Mouse (Mus musculus) stomach, embryonic 14.5 days (tissue): ENCODE results near the gene Kcna5. TPM values are rescaled to one million over a fixed set of nuclear protein-coding genes. Genes with fewer than 3 reads are reported as not detected.

Experiments
- ATAC-seq: fragments of 200-750 bp; cut with Nextera tagmentation; 2 replicates; pipeline ENCODE4 v1.8.0; 2017; ENCODE audit warnings: low read depth, moderate TSS enrichment; ENCODE audit not compliant: insufficient number of reproducible peaks, insufficient read depth, low FRiP score
- H3K27ac ChIP-seq: fragments of 300-500 bp; sonication (generic); 2 replicates; pipeline ENCODE4 v1.5.1; 2014; ENCODE audit warnings: mild to moderate bottlenecking, low read length, moderate library complexity, mixed read lengths
- H3K27me3 ChIP-seq: fragments of 300-500 bp; sonication (generic); 2 replicates; pipeline ENCODE4 v1.6.1; 2014; ENCODE audit warnings: low read length, control low read depth, mixed read lengths; ENCODE audit not compliant: control insufficient read depth, insufficient read depth
- H3K36me3 ChIP-seq: fragments of 300-500 bp; sonication (generic); 2 replicates; pipeline ENCODE4 v1.6.1; 2014; ENCODE audit warnings: mild to moderate bottlenecking, control low read depth, low read length, moderate library complexity, mixed read lengths; ENCODE audit not compliant: control insufficient read depth, insufficient read depth
- H3K4me1 ChIP-seq: fragments of 300-500 bp; sonication (generic); 2 replicates; pipeline ENCODE4 v1.6.1; 2014; ENCODE audit warnings: low read length, control low read depth, mixed read lengths; ENCODE audit not compliant: control insufficient read depth, insufficient read depth
- H3K4me2 ChIP-seq: fragments of 300-500 bp; sonication (generic); replicated peaks from 2 replicates; pipeline ENCODE4 v1.6.1; 2014; ENCODE audit warnings: low read depth, low read length, control low read depth
- H3K4me3 ChIP-seq: fragments of 300-500 bp; sonication (generic); 2 replicates; pipeline ENCODE4 v1.5.1; 2014; ENCODE audit warnings: low read depth, low read length, control low read depth
- H3K9ac ChIP-seq: fragments of 300-500 bp; sonication (generic); replicated peaks from 2 replicates; pipeline ENCODE4 v1.6.1; 2014; ENCODE audit warnings: low read depth, mild to moderate bottlenecking, control low read depth, low read length, moderate library complexity, mixed read lengths
- H3K9me3 ChIP-seq: fragments of 300-500 bp; sonication (generic); 2 replicates; pipeline ENCODE4 v1.6.1; 2016; ENCODE audit warnings: low read depth, low read length, control low read depth; ENCODE audit not compliant: control insufficient read depth
- whole genome bisulfite sequencing: fragments of 180-500 bp; shearing (Covaris S2); extraction: QIAGEN DNeasy Blood & Tissue Kit; methylation state at CpG from one replicate; pipeline ENCODE4 v1.1.7; 2014; 5-methylcytosine and 5-hydroxymethylcytosine counted together
- polyA plus RNA-seq: library from polyadenylated mRNA; unstranded; fragments of >200 nt; fragmentation: Nextera tagmentation; extraction: Ambion mirVana; gene quantifications from 2 replicates; pipeline ENCODE4 v1.2.1, GENCODE M21; 2014

Kcna5 gene
- polyA plus RNA-seq: 12.0 and 12.2 TPM in 2 replicates

DNA sequence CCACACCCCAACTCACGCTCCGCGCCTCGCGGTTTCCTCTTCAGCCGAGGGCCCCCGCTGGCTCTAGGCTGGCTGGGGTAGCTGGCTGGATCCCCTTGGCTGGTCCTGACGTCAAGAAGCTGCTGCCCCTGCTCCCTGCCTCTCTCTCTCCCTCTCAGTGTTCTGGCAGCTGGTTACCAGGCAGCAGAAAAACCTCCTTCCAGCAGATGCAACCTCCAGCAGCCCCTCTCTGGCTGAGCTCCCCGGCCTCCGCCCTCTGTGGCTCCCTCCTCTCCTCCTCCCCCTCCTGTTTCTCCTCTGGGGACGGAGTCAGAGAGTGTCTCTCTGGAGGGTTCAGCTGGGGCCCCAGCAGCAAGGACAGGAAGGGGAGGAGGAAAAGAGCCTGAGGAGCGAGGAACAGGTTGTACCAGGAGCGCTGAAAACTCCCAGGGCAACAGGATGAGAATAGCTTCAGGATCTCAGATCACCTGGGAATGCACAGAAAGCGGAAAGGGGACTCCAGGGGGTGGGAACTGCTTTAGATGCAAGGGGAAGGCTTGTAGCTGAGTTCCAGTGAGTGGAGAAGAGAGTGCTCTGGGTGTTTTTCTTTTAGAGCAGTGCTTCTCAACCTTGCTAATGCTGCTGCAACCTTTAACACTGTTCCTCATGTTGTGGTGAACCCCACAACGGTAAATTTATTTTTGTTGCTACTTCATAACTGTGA is at the start of gene Kcna5:
Gene Kcna5 (minus strand): TSS at position 205 of the 703 bp plus-strand sequence.
- Histone ChIP-seq H3K4me1 (peaks cover 12% of the 10 kb centered on the region), H3K4me3 (peak within 1 kb of the TSS; percentile 15), H3K27ac (peak within 1 kb of the TSS; percentile 89), H3K9ac (peak within 1 kb of the TSS; percentile 45), H3K9me3 (no peaks in the 10 kb centered on the region), H3K27me3 (no peaks in the 10 kb centered on the region), H3K4me2 (peak within 1 kb of the TSS; percentile 63), H3K36me3 (no peaks in the 10 kb centered on the region)
- ATAC-seq: peak; percentile 78
- WGBS: under 1% methylated on average over 15 of the region's 15 CpGs

DNA sequence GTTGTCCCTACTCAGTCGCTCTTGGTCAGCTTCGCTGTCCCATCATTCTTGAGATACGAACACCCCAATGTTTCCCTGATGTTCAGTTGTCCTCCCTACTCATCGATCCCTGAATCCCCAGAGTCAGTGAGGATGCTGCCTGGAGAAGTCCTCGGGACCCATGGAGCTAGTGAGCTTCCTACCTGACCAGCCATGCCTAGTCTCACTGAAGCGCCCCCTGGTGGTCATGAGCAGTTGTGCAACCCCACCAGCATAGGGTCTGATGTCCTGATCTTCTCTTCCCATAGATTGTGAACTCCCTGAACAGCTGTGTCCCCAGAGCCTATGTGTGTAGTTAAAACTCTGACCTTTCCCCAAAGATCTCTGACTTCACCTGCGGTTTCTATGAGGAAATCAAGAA is 47.9 kb upstream of the Kcna5 start:
- no peak overlapping the region for H3K4me3 ChIP-seq
- H3K4me2 ChIP-seq: no peak overlapping the region
- no peak overlapping the region for H3K27ac ChIP-seq
- H3K9me3 ChIP-seq: no peaks in the 10 kb centered on the region
- no peak overlapping the region for H3K9ac ChIP-seq
- no peaks in the 10 kb centered on the region for H3K4me1 ChIP-seq
- H3K36me3 ChIP-seq: no peaks in the 10 kb centered on the region
- no peak for ATAC-seq
- H3K27me3 ChIP-seq: no peaks in the 10 kb centered on the region
- 63% methylated on average over 7 of the region's 7 CpGs for WGBS

- H3K9ac ChIP-seq: no peak overlapping the region
- no peak overlapping the region for H3K4me2 ChIP-seq
- H3K27ac ChIP-seq: no peak overlapping the region
- no peaks in the 10 kb centered on the region for H3K4me1 ChIP-seq
- no peaks in the 10 kb centered on the region for H3K9me3 ChIP-seq
- no peaks in the 10 kb centered on the region for H3K27me3 ChIP-seq
- no peaks in the 10 kb centered on the region for H3K36me3 ChIP-seq
- 78% methylated on average over 8 of the region's 8 CpGs for WGBS
- no peak for ATAC-seq
- H3K4me3 ChIP-seq: no peak overlapping the region
These were observed 46.4 kb upstream of the Kcna5 start for GRCm38 (mm10) chr6:126581632-126582031.

GRCm38 (mm10) chr6:126580571-126580970 is 45.4 kb upstream of the Kcna5 start:
- ATAC-seq: no peak
- 84% methylated on average over 3 of the region's 3 CpGs for WGBS
- Histone ChIP-seq H3K9me3 (no peaks in the 10 kb centered on the region), H3K9ac (no peak overlapping the region), H3K27ac (no peak overlapping the region), H3K36me3 (no peaks in the 10 kb centered on the region), H3K4me1 (no peaks in the 10 kb centered on the region), H3K27me3 (no peaks in the 10 kb centered on the region), H3K4me3 (no peak overlapping the region), H3K4me2 (no peak overlapping the region)

GRCm38 (mm10) chr6:126577415-126577814 is 42.2 kb upstream of the Kcna5 start:
- Histone ChIP-seq H3K4me1 (no peaks in the 10 kb centered on the region), H3K4me2 (no peak overlapping the region), H3K27ac (no peak overlapping the region), H3K9me3 (no peaks in the 10 kb centered on the region), H3K36me3 (no peaks in the 10 kb centered on the region), H3K27me3 (no peaks in the 10 kb centered on the region), H3K9ac (no peak overlapping the region), H3K4me3 (no peak overlapping the region)
- ATAC-seq: no peak
- WGBS: 82% methylated on average over 3 of the region's 3 CpGs

DNA sequence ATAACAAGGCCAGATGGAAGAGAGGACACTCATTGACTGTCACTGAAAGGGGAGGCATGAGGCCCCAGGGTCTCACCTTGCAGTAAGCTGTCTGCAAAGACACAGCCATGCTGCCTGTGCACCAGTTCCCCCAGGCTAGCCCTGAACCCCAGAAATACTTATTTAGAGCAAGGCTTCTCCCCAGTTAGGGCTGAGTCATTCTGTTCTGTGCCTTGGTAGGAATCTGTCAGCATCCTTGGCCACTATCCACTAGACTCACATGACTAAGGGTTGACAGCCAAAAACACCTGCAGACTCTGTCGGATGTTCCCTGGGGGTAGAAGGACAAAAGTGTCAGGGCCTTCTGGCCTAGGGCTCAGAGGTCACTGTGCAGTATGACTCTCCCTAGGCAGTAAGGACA is 41.4 kb upstream of the Kcna5 start:
- Histone ChIP-seq H3K4me3 (no peak overlapping the region), H3K36me3 (no peaks in the 10 kb centered on the region), H3K4me2 (no peak overlapping the region), H3K27ac (no peak overlapping the region), H3K4me1 (no peaks in the 10 kb centered on the region), H3K27me3 (no peaks in the 10 kb centered on the region), H3K9ac (no peak overlapping the region), H3K9me3 (no peaks in the 10 kb centered on the region)
- WGBS: 76% methylated on average over 1 of the region's 1 CpGs
- ATAC-seq: no peak

DNA sequence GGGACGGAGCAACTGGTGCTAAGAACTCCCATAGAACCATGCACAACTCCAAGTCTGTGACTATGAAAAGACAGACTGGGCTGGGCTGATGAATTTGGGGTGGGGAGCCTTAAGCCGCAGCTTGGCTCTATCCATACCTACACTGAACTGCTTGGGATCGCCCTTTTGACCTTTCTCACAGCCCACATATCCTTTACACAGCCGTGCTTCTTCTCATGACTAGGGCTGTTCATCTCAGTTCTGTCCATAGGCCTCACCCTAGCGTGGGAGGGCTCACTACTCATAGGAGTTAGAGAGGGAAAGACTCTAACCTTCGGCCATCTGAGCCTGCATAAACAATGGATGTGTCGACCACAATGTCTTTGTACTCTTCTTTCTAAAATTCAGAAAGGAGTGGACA is 39.6 kb upstream of the Kcna5 start:
- H3K9me3 ChIP-seq: no peaks in the 10 kb centered on the region
- 70% methylated on average over 7 of the region's 7 CpGs for WGBS
- H3K9ac ChIP-seq: no peak overlapping the region
- no peaks in the 10 kb centered on the region for H3K4me1 ChIP-seq
- H3K36me3 ChIP-seq: no peaks in the 10 kb centered on the region
- H3K27me3 ChIP-seq: no peaks in the 10 kb centered on the region
- H3K4me2 ChIP-seq: no peak overlapping the region
- no peak overlapping the region for H3K27ac ChIP-seq
- no peak for ATAC-seq
- no peak overlapping the region for H3K4me3 ChIP-seq

DNA sequence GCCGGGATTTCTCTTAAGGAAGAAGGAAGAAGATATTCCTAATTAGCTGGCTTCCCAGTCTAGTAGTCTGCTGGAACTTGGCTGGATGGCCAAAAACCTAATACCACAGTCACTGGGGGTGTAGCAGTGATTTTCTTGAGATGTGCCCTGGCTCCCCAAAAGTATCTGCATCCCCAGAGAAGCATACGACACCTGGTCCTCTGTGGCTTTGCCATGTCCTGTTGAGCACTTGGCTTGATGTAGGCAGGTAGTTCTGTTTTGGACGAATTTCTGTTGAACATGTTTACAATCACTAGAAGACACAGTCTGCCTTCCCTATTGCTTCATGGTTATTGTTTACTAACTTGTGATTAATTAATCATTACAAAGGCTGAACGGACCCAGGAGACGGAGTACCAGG is 37.8 kb upstream of the Kcna5 start:
- ATAC-seq: no peak
- no peaks in the 10 kb centered on the region for H3K36me3 ChIP-seq
- no peak overlapping the region for H3K4me2 ChIP-seq
- no peaks in the 10 kb centered on the region for H3K9me3 ChIP-seq
- H3K27me3 ChIP-seq: no peaks in the 10 kb centered on the region
- H3K27ac ChIP-seq: no peak overlapping the region
- no peak overlapping the region for H3K4me3 ChIP-seq
- no peaks in the 10 kb centered on the region for H3K4me1 ChIP-seq
- no peak overlapping the region for H3K9ac ChIP-seq
- WGBS: 77% methylated on average over 5 of the region's 5 CpGs

DNA sequence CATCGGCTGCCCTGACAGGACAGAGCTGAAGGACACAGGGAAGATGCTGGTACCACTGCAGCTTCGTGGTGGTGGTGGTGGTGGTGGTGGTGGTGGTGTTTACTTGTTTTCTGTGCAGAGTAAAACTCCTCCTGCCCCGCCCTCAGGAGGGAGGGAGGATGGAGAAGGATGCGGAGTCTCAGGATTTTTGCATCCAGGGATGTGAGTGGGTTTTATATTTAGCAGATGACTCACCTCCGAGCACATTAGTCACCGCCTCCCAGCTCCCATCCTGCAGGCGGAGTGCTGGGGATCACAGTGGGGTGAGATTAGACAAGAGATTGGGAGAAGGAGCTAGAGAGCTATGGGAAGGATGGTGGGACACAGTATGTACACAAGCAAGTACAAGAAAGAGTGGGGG is 34.6 kb upstream of the Kcna5 start:
- Histone ChIP-seq H3K27ac (no peak overlapping the region), H3K4me3 (no peak overlapping the region)
- WGBS: 70% methylated on average over 7 of the region's 7 CpGs

More for the DNA sequence above, 34.6 kb upstream of the Kcna5 start:
- no peaks in the 10 kb centered on the region for H3K27me3 ChIP-seq
- H3K4me1 ChIP-seq: no peaks in the 10 kb centered on the region
- H3K36me3 ChIP-seq: no peaks in the 10 kb centered on the region
- ATAC-seq: no peak
- no peaks in the 10 kb centered on the region for H3K9me3 ChIP-seq
- H3K4me2 ChIP-seq: no peak overlapping the region
- H3K9ac ChIP-seq: no peak overlapping the region
